Mouse (Mus musculus) kidney, embryonic 16.5 days (tissue): ENCODE data around the gene Amn. TPM values are rescaled to one million over a fixed set of nuclear protein-coding genes. Genes with fewer than 3 reads are reported as not detected.

ENCODE experiments used
- ATAC-seq: fragments of 200-750 bp; cut with Nextera tagmentation; 2 replicates; pipeline ENCODE4 v1.8.0; 2017; ENCODE audit warnings: moderate TSS enrichment; ENCODE audit not compliant: low FRiP score, low TSS enrichment
- H3K27ac ChIP-seq: fragments of 300-500 bp; sonication (generic); 2 replicates; pipeline ENCODE4 v1.5.1; 2014; ENCODE audit warnings: low read length
- H3K27me3 ChIP-seq: fragments of 300-500 bp; sonication (generic); 2 replicates; pipeline ENCODE4 v1.6.1; 2014; ENCODE audit warnings: low read length, control low read depth, mixed read lengths; ENCODE audit not compliant: insufficient read depth
- H3K36me3 ChIP-seq: fragments of 300-500 bp; sonication (generic); 2 replicates; pipeline ENCODE4 v1.6.1; 2014; ENCODE audit warnings: low read length, control low read depth, mixed read lengths; ENCODE audit not compliant: insufficient read depth
- H3K4me1 ChIP-seq: fragments of 300-500 bp; sonication (generic); 2 replicates; pipeline ENCODE4 v1.6.1; 2014; ENCODE audit warnings: low read length, control low read depth, mixed read lengths; ENCODE audit not compliant: insufficient read depth
- H3K4me2 ChIP-seq: fragments of 300-500 bp; sonication (generic); replicated peaks from 2 replicates; pipeline ENCODE4 v1.6.1; 2014; ENCODE audit warnings: low read depth, low read length
- H3K4me3 ChIP-seq: fragments of 300-500 bp; sonication (generic); 2 replicates; pipeline ENCODE4 v1.5.1; 2014; ENCODE audit warnings: mild to moderate bottlenecking, low read length
- H3K9ac ChIP-seq: fragments of 300-500 bp; sonication (generic); replicated peaks from 2 replicates; pipeline ENCODE4 v1.6.1; 2014; ENCODE audit warnings: low read length
- H3K9me3 ChIP-seq: fragments of 300-500 bp; sonication (generic); 2 replicates; pipeline ENCODE4 v1.6.1; 2016; ENCODE audit warnings: low read length, control low read depth
- WGBS: fragments of 180-500 bp; shearing (Covaris S2); extraction: QIAGEN DNeasy Blood & Tissue Kit; methylation state at CpG from one replicate; pipeline ENCODE4 v1.1.7; 2014; 5-methylcytosine and 5-hydroxymethylcytosine counted together
- polyA plus RNA-seq: library from polyadenylated mRNA; unstranded; fragments of >200 nt; fragmentation: Nextera tagmentation; extraction: Ambion mirVana; gene quantifications from 2 replicates; pipeline ENCODE4 v1.2.1, GENCODE M21; 2015

Amn gene
- polyA plus RNA-seq, 1 experiment from 2014 or later: 87.7 TPM

DNA sequence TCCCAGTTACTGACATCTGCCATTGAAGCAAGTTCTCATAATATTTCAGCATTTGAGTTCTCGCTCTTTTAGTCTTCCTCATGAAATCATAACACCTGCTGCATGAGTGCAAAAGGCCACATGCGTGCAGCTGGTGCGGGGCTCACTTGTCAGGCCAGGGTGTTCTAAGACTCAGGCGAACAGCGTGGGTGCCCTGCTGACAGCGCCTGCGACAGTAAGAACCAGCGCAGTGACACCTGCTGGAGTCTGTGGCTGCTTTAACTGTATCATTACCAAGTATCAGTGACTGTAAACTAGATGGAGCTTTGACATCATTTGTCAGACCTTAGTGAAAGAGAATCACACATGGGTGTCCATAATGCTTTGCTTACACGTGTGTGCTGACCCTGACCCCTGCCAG is 19.7 kb upstream of the Amn start:
- peaks cover 12% of the 10 kb centered on the region for H3K36me3 ChIP-seq
- no peaks in the 10 kb centered on the region for H3K4me1 ChIP-seq
- no peaks in the 10 kb centered on the region for H3K27me3 ChIP-seq
- no peak overlapping the region for H3K9ac ChIP-seq
- H3K9me3 ChIP-seq: no peaks in the 10 kb centered on the region
- no peak overlapping the region for H3K4me3 ChIP-seq
- no peak for ATAC-seq
- 68% methylated on average over 9 of the region's 9 CpGs for WGBS
- H3K27ac ChIP-seq: no peak overlapping the region
- H3K4me2 ChIP-seq: no peak overlapping the region

DNA sequence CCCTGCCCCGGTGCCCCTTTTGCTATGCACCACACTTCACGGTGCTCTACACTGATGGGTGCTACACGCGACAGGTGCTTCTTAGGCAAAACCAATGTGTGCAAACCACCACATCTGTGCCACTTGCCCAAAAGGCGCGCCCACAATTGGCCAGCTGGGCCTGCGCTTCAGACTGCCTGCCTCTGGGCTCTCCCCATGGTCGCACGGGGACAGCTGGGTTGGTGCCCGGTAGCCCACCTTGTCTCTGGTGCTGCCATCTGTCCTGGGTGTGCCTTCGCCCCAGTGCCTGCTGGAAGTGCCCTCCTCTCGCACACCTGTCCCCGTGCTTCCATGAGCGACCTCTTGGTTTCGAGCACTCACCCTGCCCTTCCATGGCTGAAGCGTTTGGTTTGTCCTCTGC is 7.2 kb upstream of the Amn start:
- H3K9me3 ChIP-seq: no peaks in the 10 kb centered on the region
- ATAC-seq: no peak
- H3K4me3 ChIP-seq: no peak overlapping the region
- peaks cover 30% of the 10 kb centered on the region for H3K36me3 ChIP-seq
- 95% methylated on average over 16 of the region's 16 CpGs for WGBS
- no peak overlapping the region for H3K4me2 ChIP-seq
- no peak overlapping the region for H3K27ac ChIP-seq
- H3K9ac ChIP-seq: no peak overlapping the region
- no peaks in the 10 kb centered on the region for H3K4me1 ChIP-seq
- H3K27me3 ChIP-seq: no peaks in the 10 kb centered on the region

DNA sequence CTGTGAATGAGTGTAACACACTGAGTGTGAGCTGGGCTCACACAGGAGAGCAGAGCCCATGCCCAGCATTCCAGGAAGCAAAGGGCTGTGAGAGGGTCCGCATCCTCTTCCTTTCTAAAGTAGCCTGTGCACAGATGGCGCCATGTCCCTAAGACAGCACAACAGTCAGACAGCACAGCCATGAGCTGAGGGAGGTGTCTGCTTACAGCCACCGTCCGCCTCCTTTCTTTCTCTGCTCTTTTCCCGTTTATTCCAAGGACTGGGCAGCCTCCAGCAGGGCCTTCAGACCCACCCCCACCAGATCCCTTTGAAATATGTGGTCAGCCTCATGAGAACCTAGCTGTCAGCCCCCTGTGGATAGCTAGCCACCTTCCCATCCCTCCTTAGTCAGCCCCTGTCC is 5.7 kb upstream of the Amn start:
- Histone ChIP-seq H3K36me3 (peaks cover 23% of the 10 kb centered on the region; the same call in 1 of the 2 replicates), H3K4me2 (no peak overlapping the region), H3K4me1 (no peaks in the 10 kb centered on the region), H3K4me3 (no peak overlapping the region), H3K27ac (no peak overlapping the region), H3K27me3 (peaks cover 7% of the 10 kb centered on the region), H3K9me3 (no peaks in the 10 kb centered on the region), H3K9ac (no peak overlapping the region)
- no peak for ATAC-seq
- 60% methylated on average over 5 of the region's 5 CpGs for WGBS

DNA sequence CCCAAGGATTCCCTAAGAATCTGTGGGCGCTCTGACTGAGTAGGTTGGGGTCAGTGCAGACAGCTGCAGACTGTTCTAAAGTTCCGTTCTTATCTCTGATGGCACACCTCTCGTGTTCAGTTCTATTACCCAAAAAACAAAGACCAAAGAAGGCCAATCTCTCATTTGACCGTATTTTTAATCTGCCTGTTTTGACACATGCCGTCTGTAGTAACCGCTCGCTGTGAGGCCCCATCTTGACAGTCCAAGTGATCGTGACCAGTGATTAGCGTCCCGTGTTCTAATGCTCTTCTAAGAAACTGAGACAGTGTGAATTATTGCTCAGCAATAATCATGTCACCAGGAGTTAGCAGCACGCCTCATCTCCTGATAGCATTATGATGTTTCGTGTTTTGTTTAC is 4.3 kb upstream of the Amn start:
- Histone ChIP-seq H3K4me2 (no peak overlapping the region), H3K9ac (no peak overlapping the region), H3K36me3 (peaks cover 13% of the 10 kb centered on the region; the same call in 1 of the 2 replicates), H3K27me3 (peaks cover 20% of the 10 kb centered on the region), H3K4me3 (no peak overlapping the region), H3K27ac (no peak overlapping the region), H3K9me3 (no peaks in the 10 kb centered on the region), H3K4me1 (peaks cover 8% of the 10 kb centered on the region)
- 69% methylated on average over 12 of the region's 12 CpGs for WGBS
- ATAC-seq: no peak

DNA sequence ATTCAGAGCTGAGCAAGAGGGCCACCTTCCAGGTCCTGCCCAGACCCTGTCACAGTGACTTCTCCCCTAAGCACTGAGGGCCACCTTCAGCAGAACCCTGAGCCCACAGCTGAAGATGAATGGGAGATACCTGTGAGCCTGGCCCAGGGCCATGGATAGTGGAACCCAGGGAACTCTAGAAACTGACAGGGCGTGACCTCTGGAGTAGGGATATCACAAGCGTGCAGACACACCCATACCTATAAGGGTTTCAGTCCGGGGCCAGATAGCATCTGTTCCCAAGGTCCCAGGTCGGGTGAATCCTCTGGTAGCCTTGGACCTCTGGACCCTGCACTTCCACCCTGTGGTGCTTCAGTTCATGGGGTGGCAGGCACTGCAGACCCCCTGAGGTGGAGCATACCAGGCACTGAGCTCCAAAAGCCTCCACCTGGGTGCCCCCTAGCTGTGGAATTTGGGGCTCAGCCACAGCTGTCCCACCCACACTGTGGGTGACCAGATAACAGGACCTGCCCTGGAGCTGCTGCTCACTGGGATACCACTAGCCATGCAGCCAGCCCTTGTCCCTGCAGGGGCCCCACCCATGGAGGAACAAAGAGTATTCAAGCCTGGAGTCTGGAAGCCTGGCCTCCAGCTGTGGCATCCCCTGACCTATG is 3.1 kb upstream of the Amn start:
- ATAC-seq: no peak
- Histone ChIP-seq H3K27me3 (peaks cover 33% of the 10 kb centered on the region), H3K9ac (no peak overlapping the region), H3K4me2 (no peak overlapping the region), H3K4me1 (peaks cover 10% of the 10 kb centered on the region), H3K27ac (no peak overlapping the region), H3K36me3 (peaks cover 8% of the 10 kb centered on the region; the same call in 1 of the 2 replicates), H3K9me3 (no peaks in the 10 kb centered on the region), H3K4me3 (no peak overlapping the region)
- WGBS: 65% methylated on average over 4 of the region's 4 CpGs

DNA sequence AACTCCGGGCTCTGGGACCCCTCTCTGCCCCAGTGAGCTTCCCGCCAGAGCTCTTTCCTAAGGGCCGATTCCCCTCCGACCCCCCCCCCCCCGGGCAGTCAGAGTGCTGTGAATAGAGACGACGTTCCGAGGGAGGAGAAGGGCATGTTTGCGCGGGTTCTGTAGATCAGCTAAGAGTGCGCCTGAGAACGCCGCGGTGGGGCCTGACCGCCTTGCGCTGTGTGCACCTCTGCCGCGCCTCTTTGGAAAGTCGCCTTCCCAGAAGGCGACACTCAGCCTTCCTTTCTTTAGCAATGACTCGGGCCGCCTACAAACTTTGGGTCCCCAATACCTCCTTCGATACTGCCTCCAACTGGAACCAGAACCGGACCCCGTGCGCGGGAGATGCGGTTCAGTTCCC is 511 bp downstream of the Amn start:
- Histone ChIP-seq H3K4me1 (peaks cover 34% of the 10 kb centered on the region), H3K27me3 (peaks cover 69% of the 10 kb centered on the region), H3K4me2 (peak overlapping the region; percentile 41), H3K9ac (peak overlapping the region; percentile 47; the same call in 1 of the 2 replicates), H3K4me3 (peak overlapping the region; percentile 37), H3K9me3 (no peaks in the 10 kb centered on the region), H3K27ac (no peak overlapping the region), H3K36me3 (no peaks in the 10 kb centered on the region)
- no peak for ATAC-seq
- 8% methylated on average over 23 of the region's 28 CpGs for WGBS

DNA sequence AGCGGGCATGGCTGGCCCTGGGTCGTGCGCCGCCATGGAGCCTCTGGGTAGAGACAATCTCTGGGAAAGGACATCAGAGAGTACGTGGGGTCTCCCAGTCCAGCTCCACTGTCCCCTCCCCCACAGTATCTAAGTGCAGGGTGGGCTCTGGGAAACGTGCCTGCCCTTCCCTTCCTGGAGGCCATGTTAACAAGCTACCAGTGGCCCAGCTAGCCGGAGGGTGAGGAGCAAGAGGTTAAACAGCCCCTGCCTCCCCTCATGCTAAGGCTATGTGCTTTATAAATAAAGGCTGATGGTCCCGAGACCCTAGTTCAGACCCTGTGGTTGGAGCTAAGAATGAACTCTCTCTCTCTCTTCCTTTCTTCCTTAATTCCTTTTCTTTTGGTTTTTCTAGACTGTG is 1.1 kb downstream of the Amn start:
- Histone ChIP-seq H3K27me3 (peaks cover 74% of the 10 kb centered on the region), H3K36me3 (no peaks in the 10 kb centered on the region), H3K4me2 (peak overlapping the region; percentile 41), H3K27ac (no peak overlapping the region), H3K9me3 (no peaks in the 10 kb centered on the region), H3K4me3 (peak overlapping the region; percentile 37), H3K9ac (peak overlapping the region; percentile 47; the same call in 1 of the 2 replicates), H3K4me1 (peaks cover 34% of the 10 kb centered on the region)
- ATAC-seq: no peak
- 11% methylated on average over 8 of the region's 8 CpGs for WGBS

DNA sequence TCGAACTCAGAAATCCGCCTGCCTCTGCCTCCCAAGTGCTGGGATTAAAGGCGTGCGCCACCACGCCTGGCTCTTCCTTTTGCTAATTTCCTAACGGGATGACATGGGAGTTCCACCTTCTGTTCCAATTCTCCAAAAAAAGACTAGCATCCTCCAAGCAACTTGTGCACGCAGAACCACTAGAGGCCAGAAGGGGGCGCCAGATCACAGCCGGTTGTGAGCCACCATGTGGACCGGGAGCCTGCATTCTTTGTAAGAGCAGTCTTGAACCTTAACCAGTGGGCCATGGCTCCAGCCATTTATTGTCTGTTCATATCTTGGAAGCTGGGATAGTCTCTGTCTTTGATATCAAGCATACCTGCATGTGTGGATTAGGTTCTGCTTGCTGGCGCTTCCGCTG is 1.5 kb downstream of the Amn start:
- Histone ChIP-seq H3K4me1 (peaks cover 34% of the 10 kb centered on the region), H3K9me3 (no peaks in the 10 kb centered on the region), H3K4me3 (no peak overlapping the region), H3K4me2 (peak overlapping the region; percentile 41; the same call in 1 of the 2 replicates), H3K36me3 (no peaks in the 10 kb centered on the region), H3K9ac (no peak overlapping the region), H3K27ac (no peak overlapping the region), H3K27me3 (peaks cover 76% of the 10 kb centered on the region)
- no peak for ATAC-seq
- WGBS: 20% methylated on average over 12 of the region's 12 CpGs

DNA sequence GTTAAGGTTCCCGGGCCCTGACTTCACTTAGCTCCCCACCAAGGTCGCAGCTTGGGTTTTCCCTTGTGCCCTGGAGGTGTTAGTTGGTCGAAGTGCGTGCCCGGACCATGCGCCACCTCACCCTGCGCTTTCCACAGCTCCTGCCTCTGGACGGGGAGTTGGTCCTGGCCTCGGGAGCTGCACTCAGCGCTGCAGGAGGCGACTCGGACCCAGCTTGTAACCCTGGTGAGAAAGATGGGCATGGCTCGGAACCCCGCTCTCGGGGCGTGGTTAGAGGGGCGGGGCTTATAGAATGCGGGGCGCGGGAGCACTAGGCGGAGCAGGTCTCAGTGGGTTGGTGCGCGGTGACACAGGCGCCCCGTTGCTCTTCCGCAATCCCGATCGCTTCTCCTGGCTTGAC is 3.1 kb downstream of the Amn start:
- 0 out of 2 replicates have a peak, but pooled peaks cover 4% of the 10 kb centered on the region for H3K9me3 ChIP-seq
- peaks cover 76% of the 10 kb centered on the region for H3K27me3 ChIP-seq
- peak overlapping the region; percentile 52 for H3K9ac ChIP-seq
- no peaks in the 10 kb centered on the region for H3K36me3 ChIP-seq
- peak overlapping the region; percentile 48 for H3K4me3 ChIP-seq
- 5% methylated on average over 28 of the region's 28 CpGs for WGBS
- peak overlapping the region; percentile 77 for H3K4me2 ChIP-seq
- ATAC-seq: no peak
- H3K27ac ChIP-seq: no peak overlapping the region
- peaks cover 34% of the 10 kb centered on the region for H3K4me1 ChIP-seq

DNA sequence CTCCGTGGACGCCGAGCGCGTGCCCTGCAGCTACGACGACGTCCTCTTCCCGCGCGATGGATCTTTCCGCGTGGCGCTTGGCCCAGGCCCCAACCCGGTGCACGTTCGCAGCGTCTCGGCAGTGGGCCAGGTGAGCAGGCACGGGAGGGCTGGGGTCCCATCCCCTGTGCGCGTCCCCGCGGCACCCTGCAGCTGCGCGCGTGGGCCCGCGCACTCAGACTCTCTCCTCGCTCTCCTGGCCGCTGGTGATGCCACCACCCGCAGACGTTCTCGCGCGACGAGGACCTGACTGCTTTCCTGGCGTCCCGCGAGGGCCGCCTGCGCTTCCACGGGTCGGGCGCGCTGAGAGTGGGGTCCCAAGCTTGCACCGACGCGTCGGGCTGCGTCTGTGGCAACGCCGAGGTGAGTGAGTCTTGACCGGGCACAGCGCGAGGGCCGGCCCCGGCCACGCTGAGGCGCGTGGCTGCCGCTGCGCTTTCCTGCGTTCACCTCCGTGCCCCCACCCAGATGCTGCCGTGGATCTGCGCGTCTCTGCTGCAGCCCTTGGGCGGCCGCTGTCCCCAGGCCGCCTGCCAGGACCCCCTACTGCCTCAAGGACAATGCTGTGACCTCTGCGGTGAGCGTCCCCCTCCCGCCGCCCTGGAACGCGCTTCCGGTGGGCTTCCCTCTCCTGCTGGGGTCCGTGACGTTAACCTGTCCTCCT is 3.7 kb downstream of the Amn start:
- no peak overlapping the region for H3K27ac ChIP-seq
- H3K27me3 ChIP-seq: peaks cover 76% of the 10 kb centered on the region
- H3K4me1 ChIP-seq: peaks cover 34% of the 10 kb centered on the region
- ATAC-seq: no peak
- H3K4me3 ChIP-seq: peak overlapping the region; percentile 48
- 3% methylated on average over 80 of the region's 80 CpGs for WGBS
- H3K36me3 ChIP-seq: no peaks in the 10 kb centered on the region
- H3K9me3 ChIP-seq: 0 out of 2 replicates have a peak, but pooled peaks cover 6% of the 10 kb centered on the region
- peak overlapping the region; percentile 77 for H3K4me2 ChIP-seq
- H3K9ac ChIP-seq: peak overlapping the region; percentile 52
